8 mouse cellular contexts compared by ENCODE assay signal in genomic region chr5:89455526-89455925, GRCm38 (mm10). TPM values are rescaled to one million over a fixed set of nuclear protein-coding genes. Genes with fewer than 3 reads are reported as not detected.
DNase-seq lines count a peak whose midpoint lies in the region; ATAC-seq and TF ChIP-seq lines count a peak whose summit lies in the region.

No protein-coding gene starts in this region.

- peak; percentile 4 to 22 for DNase-seq in cerebellum, postnatal 25 days
- DNase-seq in cerebellum, adult 11 months = no peak
- DNase-seq in ovary, postnatal 36 days (ENCODE audit: low spot score) = peak; percentile 38
- DNase-seq in ovary, postnatal 14 days (ENCODE audit: low spot score) = no peak
- peak; percentile 39 for DNase-seq in lung, postnatal 14 days
- peak; percentile 2 to 3 for DNase-seq in thymus, postnatal 36 days

- no peak overlapping the region for H3K9ac ChIP-seq in kidney, embryonic 15.5 days

- 53% methylated on average over 8 of the region's 8 CpGs for WGBS in kidney, embryonic 15.5 days

- H3K4me1 ChIP-seq in cortical plate, adult 2 months (ENCODE audit: control insufficient read depth, insufficient read depth, low read length) = no peaks in the 10 kb centered on the region
- H3K4me1 ChIP-seq in kidney, embryonic 15.5 days = no peaks in the 10 kb centered on the region

- H3K9me3 ChIP-seq in kidney, embryonic 15.5 days (replicated peaks) = no peaks in the 10 kb centered on the region

- 0 out of 2 replicates have a peak, but pooled peaks have one; percentile 18 for TF ChIP-seq CTCF in cortical plate, adult 2 months (IDR thresholded peaks at IDR 0.05; ENCODE audit: extremely low read depth, insufficient read depth, low read length)

- no peak for TF ChIP-seq POLR2A in cortical plate, adult 2 months (IDR thresholded peaks at IDR 0.05; ENCODE audit: extremely low read depth, insufficient read depth, low read length)

- no peak overlapping the region for H3K4me2 ChIP-seq in kidney, embryonic 15.5 days

- no peaks in the 10 kb centered on the region for H3K27me3 ChIP-seq in kidney, embryonic 15.5 days

- no peak overlapping the region for H3K4me3 ChIP-seq in cortical plate, adult 2 months (ENCODE audit: insufficient read depth, low read length)
- H3K4me3 ChIP-seq in kidney, embryonic 15.5 days (replicated peaks) = no peak overlapping the region

- 0 out of 2 replicates have a peak, but pooled peaks have one; percentile 54 for ATAC-seq in kidney, embryonic 15.5 days (replicated peaks; ENCODE audit: low FRiP score)

- no peaks in the 10 kb centered on the region for H3K36me3 ChIP-seq in kidney, embryonic 15.5 days

- no peak overlapping the region for H3K27ac ChIP-seq in cortical plate, adult 2 months (ENCODE audit: insufficient read depth, low read length)
- no peak overlapping the region for H3K27ac ChIP-seq in kidney, embryonic 15.5 days

RNA-seq across cellular contexts. Expression of gene Gc, which starts 2.2 kb away (rescaled TPM):
- polyA plus RNA-seq in cortical plate, adult 2 months (2012; rRNA removed) = not detected in 2 replicates
- 8.6 and 9.2 TPM in 2 replicates for polyA plus RNA-seq in kidney, embryonic 15.5 days (2015; fragmentation: Nextera tagmentation; extraction: Ambion mirVana)

Comparison
In these comparisons a context has a peak if more than half of its experiments do, and no peak if none do; other contexts are left out.
1. DNase-seq: peak in cerebellum, postnatal 25 days (2 of 2), ovary, postnatal 36 days (single experiment), lung, postnatal 14 days (single experiment) and thymus, postnatal 36 days (2 of 2); none in cerebellum, adult 11 months (single experiment) and ovary, postnatal 14 days (single experiment).